Mouse (Mus musculus) heart, embryonic 12.5 days (tissue): ENCODE data around the gene Pea15a. TPM values are rescaled to one million over a fixed set of nuclear protein-coding genes. Genes with fewer than 3 reads are reported as not detected.

Experiments
- ATAC-seq: fragments of 200-750 bp; cut with Nextera tagmentation; 2 replicates; pipeline ENCODE4 v1.8.0; 2017; ENCODE audit warnings: moderate TSS enrichment, moderate library complexity; ENCODE audit not compliant: insufficient number of reproducible peaks, low FRiP score
- H3K27ac ChIP-seq: fragments of 300-500 bp; sonication (generic); 2 replicates; pipeline ENCODE4 v1.5.1; 2016; ENCODE audit warnings: mild to moderate bottlenecking, moderate library complexity; ENCODE audit not compliant: poor library complexity, severe bottlenecking
- H3K27me3 ChIP-seq: fragments of 300-500 bp; sonication (generic); replicated peaks from 2 replicates; pipeline ENCODE4 v1.6.1; 2016; ENCODE audit warnings: mild to moderate bottlenecking, moderate library complexity
- H3K36me3 ChIP-seq: fragments of 300-500 bp; sonication (generic); 2 replicates; pipeline ENCODE4 v1.6.1; 2016; ENCODE audit warnings: mild to moderate bottlenecking, moderate library complexity
- H3K4me1 ChIP-seq: fragments of 300-500 bp; sonication (generic); replicated peaks from 2 replicates; pipeline ENCODE4 v1.6.1; 2016; ENCODE audit warnings: mild to moderate bottlenecking
- H3K4me2 ChIP-seq: fragments of 300-500 bp; sonication (generic); 2 replicates; pipeline ENCODE4 v1.6.1; 2016; ENCODE audit warnings: mild to moderate bottlenecking, moderate library complexity
- H3K4me3 ChIP-seq: fragments of 300-500 bp; sonication (generic); 2 replicates; pipeline ENCODE4 v1.5.1; 2016; ENCODE audit warnings: mild to moderate bottlenecking
- H3K9ac ChIP-seq: fragments of 300-500 bp; sonication (generic); 2 replicates; pipeline ENCODE4 v1.6.1; 2016; ENCODE audit warnings: mild to moderate bottlenecking, moderate library complexity
- H3K9me3 ChIP-seq: fragments of 300-500 bp; sonication (generic); replicated peaks from 2 replicates; pipeline ENCODE4 v1.6.1; 2016; ENCODE audit warnings: mild to moderate bottlenecking, moderate library complexity
- WGBS: fragments of 180-500 bp; shearing (Covaris S2); methylation state at CpG from one replicate; pipeline ENCODE4 v1.1.7; 2016; 5-methylcytosine and 5-hydroxymethylcytosine counted together
- polyA plus RNA-seq: library from polyadenylated mRNA; unstranded; fragments of >200 nt; fragmentation: Nextera tagmentation; extraction: Ambion mirVana; gene quantifications from 2 replicates; pipeline ENCODE4 v1.2.1, GENCODE M21; 2016

Gene Pea15a
- polyA plus RNA-seq, 1 experiment from 2014 or later, result 156 TPM

DNA sequence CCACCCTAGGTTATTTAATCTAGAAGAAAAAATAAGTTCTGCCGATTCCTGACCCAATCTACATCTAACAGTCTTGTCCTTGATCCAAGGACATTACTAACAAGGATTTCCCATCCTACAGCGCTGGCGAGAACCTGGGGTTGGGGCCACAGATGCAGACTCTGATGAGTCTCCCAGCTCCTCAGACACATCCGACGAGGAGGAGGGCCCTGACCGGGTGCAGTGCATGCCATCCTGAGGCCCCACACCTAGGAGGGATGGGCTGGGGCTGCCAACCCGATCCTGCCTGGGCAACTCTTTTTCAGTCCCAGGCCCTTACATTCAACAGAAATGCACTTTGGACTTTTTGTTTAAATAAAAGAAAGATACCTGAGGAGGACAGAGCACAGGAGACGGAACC is 12.2 kb downstream of the Pea15a start:
- no peak overlapping the region for H3K4me2 ChIP-seq
- no peak overlapping the region for H3K9ac ChIP-seq
- H3K27ac ChIP-seq, result 0 out of 2 replicates have a peak overlapping the region, but pooled peaks have one; percentile 19

GRCm38 (mm10) chr1:172192217-172192616 is 14.4 kb downstream of the Pea15a start:
- Histone ChIP-seq H3K9ac (no peak overlapping the region), H3K4me3 (no peak overlapping the region), H3K36me3 (peaks cover 87% of the 10 kb centered on the region), H3K4me1 (peaks cover 3% of the 10 kb centered on the region; the same call in 1 of the 2 replicates), H3K27ac (no peak overlapping the region), H3K9me3 (no peaks in the 10 kb centered on the region), H3K27me3 (no peaks in the 10 kb centered on the region), H3K4me2 (no peak overlapping the region)
- 94% methylated on average over 3 of the region's 3 CpGs for WGBS
- no peak for ATAC-seq

More for the DNA sequence above, 12.2 kb downstream of the Pea15a start:
- no peak for ATAC-seq
- H3K27me3 ChIP-seq, result no peaks in the 10 kb centered on the region
- 73% methylated on average over 8 of the region's 8 CpGs for WGBS
- H3K9me3 ChIP-seq, result no peaks in the 10 kb centered on the region
- peaks cover 3% of the 10 kb centered on the region; the same call in 1 of the 2 replicates for H3K4me1 ChIP-seq
- peaks cover 88% of the 10 kb centered on the region for H3K36me3 ChIP-seq
- H3K4me3 ChIP-seq, result no peak overlapping the region

DNA sequence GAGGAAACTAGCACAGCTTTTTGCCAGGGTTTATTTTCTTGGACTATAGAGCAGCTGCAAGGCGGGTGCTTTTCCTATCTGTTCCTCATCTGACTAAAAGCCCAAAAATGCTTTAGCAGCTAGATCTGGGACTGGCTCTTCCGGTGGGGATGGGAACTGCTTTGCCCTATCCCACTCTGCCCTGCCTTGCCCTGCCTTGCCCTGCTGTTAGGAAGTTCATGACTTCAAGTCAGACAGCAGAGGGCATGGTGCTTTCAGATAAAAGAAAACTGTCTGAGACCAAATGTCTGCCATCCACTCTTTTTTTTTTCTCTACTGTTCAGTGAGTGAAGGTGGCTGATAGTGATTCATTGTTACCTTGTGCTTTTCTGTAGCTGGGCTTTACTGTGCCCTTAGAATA is 15.0 kb downstream of the Pea15a start:
- H3K27ac ChIP-seq, result no peak overlapping the region
- H3K4me3 ChIP-seq, result no peak overlapping the region
- no peak for ATAC-seq
- peaks cover 87% of the 10 kb centered on the region for H3K36me3 ChIP-seq
- H3K4me2 ChIP-seq, result no peak overlapping the region
- no peaks in the 10 kb centered on the region for H3K27me3 ChIP-seq
- no peak overlapping the region for H3K9ac ChIP-seq
- no peaks in the 10 kb centered on the region for H3K9me3 ChIP-seq
- peaks cover 3% of the 10 kb centered on the region; the same call in 1 of the 2 replicates for H3K4me1 ChIP-seq
- WGBS, result 79% methylated on average over 2 of the region's 2 CpGs

DNA sequence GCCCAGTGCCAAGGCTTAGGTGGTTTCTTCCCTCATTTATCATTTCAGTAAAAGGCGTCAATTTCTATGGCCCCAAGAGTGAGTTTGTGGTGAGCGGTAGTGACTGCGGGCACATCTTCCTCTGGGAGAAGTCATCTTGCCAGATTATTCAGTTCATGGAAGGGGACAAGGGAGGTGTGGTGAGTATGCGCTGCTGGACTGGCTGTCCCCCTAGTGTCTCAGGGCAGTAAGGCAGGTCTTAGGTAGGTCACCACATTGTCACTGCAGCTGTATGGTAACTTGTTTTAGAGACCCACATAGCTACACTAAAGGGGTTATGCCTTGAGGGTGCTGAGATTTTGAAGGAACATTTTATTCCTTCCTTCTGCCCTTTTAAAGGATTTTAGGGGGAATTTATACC is 17.7 kb downstream of the Pea15a start:
- H3K36me3 ChIP-seq, result peaks cover 81% of the 10 kb centered on the region
- no peak overlapping the region for H3K27ac ChIP-seq
- H3K9ac ChIP-seq, result no peak overlapping the region
- H3K27me3 ChIP-seq, result no peaks in the 10 kb centered on the region
- H3K9me3 ChIP-seq, result no peaks in the 10 kb centered on the region
- H3K4me1 ChIP-seq, result no peaks in the 10 kb centered on the region
- 72% methylated on average over 4 of the region's 4 CpGs for WGBS
- no peak overlapping the region for H3K4me3 ChIP-seq
- H3K4me2 ChIP-seq, result no peak overlapping the region
- no peak for ATAC-seq

- H3K9me3 ChIP-seq, result no peaks in the 10 kb centered on the region
- H3K36me3 ChIP-seq, result peaks cover 74% of the 10 kb centered on the region
- H3K9ac ChIP-seq, result no peak overlapping the region
- no peak overlapping the region for H3K4me2 ChIP-seq
- H3K27ac ChIP-seq, result no peak overlapping the region
- no peaks in the 10 kb centered on the region for H3K4me1 ChIP-seq
- no peak for ATAC-seq
- 92% methylated on average over 10 of the region's 10 CpGs for WGBS
- H3K4me3 ChIP-seq, result no peak overlapping the region
- H3K27me3 ChIP-seq, result no peaks in the 10 kb centered on the region
These were observed 20.0 kb downstream of the Pea15a start for GRCm38 (mm10) chr1:172186401-172187289.

DNA sequence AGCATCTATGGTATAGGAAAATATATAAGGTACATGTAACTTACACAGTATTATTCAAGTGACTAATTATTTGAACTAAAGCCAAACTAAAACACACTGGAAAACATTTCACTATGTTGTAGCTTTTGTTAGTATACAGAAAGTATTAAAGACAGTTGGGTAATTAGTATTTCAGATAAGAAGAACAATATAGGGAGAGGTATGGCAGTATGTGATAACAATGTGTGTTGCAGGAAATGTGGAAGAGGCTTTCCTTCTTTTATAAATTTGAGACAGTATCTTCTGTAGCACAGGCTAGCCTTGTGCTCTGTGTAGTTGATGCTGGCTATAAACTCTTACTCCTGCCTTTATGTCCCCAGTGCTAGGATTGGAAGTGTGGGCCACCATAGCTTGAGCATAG is 22.7 kb downstream of the Pea15a start:
- no peaks in the 10 kb centered on the region for H3K9me3 ChIP-seq
- H3K27me3 ChIP-seq, result no peaks in the 10 kb centered on the region
- no peaks in the 10 kb centered on the region for H3K4me1 ChIP-seq
- H3K9ac ChIP-seq, result no peak overlapping the region
- H3K36me3 ChIP-seq, result peaks cover 74% of the 10 kb centered on the region
- no peak overlapping the region for H3K4me2 ChIP-seq
- no peak overlapping the region for H3K27ac ChIP-seq
- no peak for ATAC-seq
- H3K4me3 ChIP-seq, result no peak overlapping the region

DNA sequence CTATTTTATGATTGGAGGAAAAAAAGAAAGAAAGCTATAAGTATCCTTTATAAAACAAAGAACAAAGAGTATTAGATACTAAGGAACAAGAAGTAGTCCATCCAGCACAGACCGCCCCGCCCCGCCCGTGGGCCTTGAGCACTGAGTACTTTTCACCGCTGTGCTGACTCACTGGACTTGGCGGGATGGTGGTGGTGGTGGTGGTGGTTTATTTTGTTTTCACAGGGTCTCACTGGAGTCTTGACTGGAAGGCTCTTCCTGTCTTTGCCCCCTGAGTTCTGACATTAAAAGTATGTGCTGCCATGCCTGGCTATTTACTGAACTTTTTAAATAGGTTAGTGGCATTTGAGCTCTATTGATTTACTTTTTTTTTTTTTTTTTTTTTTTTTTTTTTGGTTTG is 23.5 kb downstream of the Pea15a start:
- no peak overlapping the region for H3K9ac ChIP-seq
- peaks cover 73% of the 10 kb centered on the region for H3K36me3 ChIP-seq
- H3K4me2 ChIP-seq, result no peak overlapping the region
- no peak overlapping the region for H3K4me3 ChIP-seq
- H3K9me3 ChIP-seq, result no peaks in the 10 kb centered on the region
- no peaks in the 10 kb centered on the region for H3K4me1 ChIP-seq
- no peak overlapping the region for H3K27ac ChIP-seq
- H3K27me3 ChIP-seq, result no peaks in the 10 kb centered on the region
- ATAC-seq, result no peak
- 95% methylated on average over 6 of the region's 6 CpGs for WGBS

DNA sequence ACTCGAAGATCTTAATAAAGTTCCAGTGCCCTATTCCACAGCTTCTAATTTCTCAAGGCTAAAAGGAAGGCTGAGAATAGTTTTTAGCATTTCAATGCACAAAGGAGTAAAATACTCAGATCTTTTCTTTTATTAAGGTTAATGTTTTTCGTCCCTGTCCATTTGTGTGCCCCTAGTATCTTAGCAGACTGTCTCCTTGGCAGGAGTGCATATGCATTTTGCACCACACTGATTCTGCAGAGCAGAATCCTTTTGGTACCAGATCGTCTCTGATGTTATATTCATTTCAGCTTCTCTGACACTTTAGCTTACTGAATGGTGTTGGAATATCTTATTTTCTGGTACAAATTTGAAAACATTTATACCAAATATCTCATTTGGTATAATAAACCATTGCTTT is 24.8 kb downstream of the Pea15a start:
- H3K9me3 ChIP-seq, result no peaks in the 10 kb centered on the region
- no peak overlapping the region for H3K4me2 ChIP-seq
- H3K27ac ChIP-seq, result no peak overlapping the region
- no peaks in the 10 kb centered on the region for H3K27me3 ChIP-seq
- 95% methylated on average over 3 of the region's 3 CpGs for WGBS
- no peak overlapping the region for H3K9ac ChIP-seq
- no peak overlapping the region for H3K4me3 ChIP-seq
- H3K4me1 ChIP-seq, result no peaks in the 10 kb centered on the region
- H3K36me3 ChIP-seq, result peaks cover 68% of the 10 kb centered on the region
- no peak for ATAC-seq

GRCm38 (mm10) chr1:172180881-172181280 is 25.7 kb downstream of the Pea15a start:
- Histone ChIP-seq H3K9ac (no peak overlapping the region), H3K27me3 (no peaks in the 10 kb centered on the region), H3K4me2 (no peak overlapping the region), H3K4me1 (no peaks in the 10 kb centered on the region), H3K9me3 (no peaks in the 10 kb centered on the region), H3K36me3 (peaks cover 62% of the 10 kb centered on the region), H3K27ac (no peak overlapping the region), H3K4me3 (no peak overlapping the region)
- 76% methylated on average over 4 of the region's 4 CpGs for whole genome bisulfite sequencing
- ATAC-seq, result no peak

DNA sequence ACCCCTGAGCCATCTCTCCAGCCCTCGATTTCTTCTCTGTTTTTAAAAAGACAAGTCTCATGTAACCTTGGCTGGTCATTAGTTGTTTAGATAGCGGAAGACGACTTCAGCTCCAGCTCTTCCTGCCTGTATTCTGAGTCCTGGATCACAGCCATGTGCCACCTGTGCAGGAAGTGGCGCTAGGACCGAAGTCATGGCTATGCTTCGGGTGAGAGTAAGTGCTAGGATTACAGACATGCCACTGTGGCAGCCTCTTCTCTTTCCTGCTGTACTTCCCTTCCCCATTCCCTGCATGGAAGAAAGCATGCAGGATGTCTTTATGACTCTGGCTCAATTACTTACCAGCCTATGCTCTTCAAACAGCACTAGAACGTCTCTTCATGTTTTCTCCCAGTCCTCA is 27.5 kb downstream of the Pea15a start:
- H3K27ac ChIP-seq, result no peak overlapping the region
- H3K36me3 ChIP-seq, result peaks cover 68% of the 10 kb centered on the region

GRCm38 (mm10) chr1:172177791-172178190 is 28.8 kb downstream of the Pea15a start:
- WGBS, result 88% methylated on average over 7 of the region's 7 CpGs
- Histone ChIP-seq H3K4me3 (no peak overlapping the region), H3K36me3 (peaks cover 75% of the 10 kb centered on the region), H3K4me2 (no peak overlapping the region), H3K27me3 (no peaks in the 10 kb centered on the region), H3K9ac (no peak overlapping the region), H3K27ac (no peak overlapping the region), H3K4me1 (peaks cover 11% of the 10 kb centered on the region), H3K9me3 (no peaks in the 10 kb centered on the region)
- ATAC-seq, result no peak

More for the DNA sequence above, 27.5 kb downstream of the Pea15a start:
- H3K4me1 ChIP-seq, result peaks cover 4% of the 10 kb centered on the region
- no peaks in the 10 kb centered on the region for H3K27me3 ChIP-seq
- H3K9me3 ChIP-seq, result no peaks in the 10 kb centered on the region
- ATAC-seq, result no peak
- H3K9ac ChIP-seq, result no peak overlapping the region
- H3K4me3 ChIP-seq, result no peak overlapping the region
- WGBS, result 74% methylated on average over 7 of the region's 7 CpGs
- H3K4me2 ChIP-seq, result no peak overlapping the region
